Mouse (Mus musculus): ENCODE results near the gene Alcam. TPM values are rescaled to one million over a fixed set of nuclear protein-coding genes. Genes with fewer than 3 reads are reported as not detected.

Alcam gene
- total and polyA plus RNA-seq, 3 experiments: not detected

DNA sequence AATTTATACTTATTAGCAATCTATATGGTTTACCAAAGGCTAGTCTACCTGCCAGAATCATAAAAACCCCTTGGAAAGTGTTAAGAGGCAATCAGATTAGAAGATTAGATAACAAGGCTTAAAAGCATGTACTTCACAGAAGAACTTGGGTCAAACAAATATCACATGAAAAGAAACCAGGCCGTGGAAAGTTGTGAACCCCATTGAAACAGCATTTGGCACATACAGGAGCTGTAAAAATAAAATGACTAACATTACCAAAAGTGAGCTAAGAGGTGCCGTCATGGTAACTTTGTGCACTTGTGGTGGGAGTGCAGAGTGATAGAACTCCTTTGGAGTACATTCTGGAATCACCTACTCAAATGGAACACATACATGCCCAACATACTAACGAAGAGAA, 18.8 kb upstream of the Alcam start:
- Histone ChIP-seq H3K9me3 (replicated peaks; ENCODE audit: insufficient read depth, low read length) (no peaks in the 10 kb centered on the region), H3K4me3 (ENCODE audit: control insufficient read depth in 1 of 2, insufficient read depth in 1 of 2, low read depth in 2 of 2, low read length in 2 of 2) (no peak overlapping the region), H3K9ac (ENCODE audit: control insufficient read depth, low read depth, low read length, poor library complexity, severe bottlenecking) (no peak overlapping the region), H3K79me2 (ENCODE audit: control insufficient read depth, insufficient read depth, low read length, poor library complexity) (no peaks in the 10 kb centered on the region), H3K27me3 (ENCODE audit: control insufficient read depth in 1 of 2, insufficient read depth in 2 of 2, low read length in 2 of 2) (no peaks in the 10 kb centered on the region), H3K36me3 (ENCODE audit: control insufficient read depth in 1 of 2, insufficient read depth in 2 of 2, low read length in 2 of 2) (peaks cover 0 to 2% of the 10 kb centered on the region in 2 experiments; a peak in 1 of 4 replicates), H3K27ac (ENCODE audit: control insufficient read depth, low read depth, low read length) (no peak overlapping the region), H3K4me1 (ENCODE audit: control insufficient read depth in 1 of 2, insufficient read depth in 2 of 2, low read length in 2 of 2) (peaks cover 0 to 4% of the 10 kb centered on the region in 2 experiments; a peak in 1 of 4 replicates)
- no peak for TF ChIP-seq MAFK (IDR thresholded peaks at IDR 0.05; ENCODE audit: borderline replicate concordance, low read depth, low read length)
- TF ChIP-seq TBP (IDR thresholded peaks at IDR 0.05; ENCODE audit: low read depth, low read length): no peak
- no peak for TF ChIP-seq SIN3A (IDR thresholded peaks at IDR 0.05; ENCODE audit: low read length)
- TF ChIP-seq POLR2AphosphoS2 (IDR thresholded peaks at IDR 0.05; ENCODE audit: low read length): no peak
- TF ChIP-seq POLR2AphosphoS5 (IDR thresholded peaks at IDR 0.05; ENCODE audit: borderline replicate concordance, low read depth, low read length): no peak
- no peak for TF ChIP-seq NRF1 (IDR thresholded peaks at IDR 0.05; ENCODE audit: insufficient read depth, low read depth, low read length, poor library complexity, severe bottlenecking)
- no peak for TF ChIP-seq GATA1 (IDR thresholded peaks at IDR 0.05; ENCODE audit: low read depth, low read length)
- no peak for DNase-seq (ENCODE audit: low read depth, low spot score)

DNA sequence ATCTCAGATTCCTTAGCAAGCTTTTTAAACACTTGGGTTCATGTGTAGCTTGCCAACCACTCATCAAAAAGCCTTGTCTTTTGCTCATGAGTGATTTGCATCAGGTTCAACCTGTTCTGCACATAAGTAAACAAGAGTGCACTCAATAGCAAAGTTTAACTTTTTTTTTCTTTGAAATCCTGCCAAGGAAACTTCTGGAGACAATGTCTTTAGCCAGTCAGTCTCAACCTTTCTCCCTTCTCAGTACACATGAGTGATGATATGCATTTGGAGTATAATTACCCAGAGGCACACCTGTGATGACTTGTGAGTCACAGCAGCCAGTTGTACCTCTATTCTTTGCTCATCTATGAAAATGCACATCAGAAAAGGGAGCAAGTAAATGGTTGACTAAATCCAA, 18.2 kb upstream of the Alcam start:
- Histone ChIP-seq H3K27me3 (ENCODE audit: control insufficient read depth in 1 of 2, insufficient read depth in 2 of 2, low read length in 2 of 2) (no peaks in the 10 kb centered on the region), H3K4me1 (ENCODE audit: control insufficient read depth in 1 of 2, insufficient read depth in 2 of 2, low read length in 2 of 2) (peaks cover 0 to 4% of the 10 kb centered on the region in 2 experiments; a peak in 1 of 4 replicates), H3K27ac (ENCODE audit: control insufficient read depth, low read depth, low read length) (no peak overlapping the region), H3K9me3 (replicated peaks; ENCODE audit: insufficient read depth, low read length) (no peaks in the 10 kb centered on the region), H3K79me2 (ENCODE audit: control insufficient read depth, insufficient read depth, low read length, poor library complexity) (no peaks in the 10 kb centered on the region), H3K36me3 (ENCODE audit: control insufficient read depth in 1 of 2, insufficient read depth in 2 of 2, low read length in 2 of 2) (peaks cover 0 to 2% of the 10 kb centered on the region in 2 experiments; a peak in 1 of 4 replicates), H3K4me3 (ENCODE audit: control insufficient read depth in 1 of 2, insufficient read depth in 1 of 2, low read depth in 2 of 2, low read length in 2 of 2) (no peak overlapping the region), H3K9ac (ENCODE audit: control insufficient read depth, low read depth, low read length, poor library complexity, severe bottlenecking) (no peak overlapping the region)
- TF ChIP-seq SIN3A (IDR thresholded peaks at IDR 0.05; ENCODE audit: low read length): no peak
- no peak for TF ChIP-seq CTCF (IDR thresholded peaks at IDR 0.05 in 2 of 3, conservative IDR thresholded peaks at IDR 0.05 in 1 of 3; ENCODE audit: control insufficient read depth in 1 of 3, insufficient read depth in 1 of 3, low read depth in 2 of 3, low read length in 3 of 3, poor library complexity in 1 of 3, severe bottlenecking in 1 of 3)
- TF ChIP-seq MAZ (IDR thresholded peaks at IDR 0.05; ENCODE audit: low read depth, low read length): no peak
- no peak for TF ChIP-seq E2F4 (IDR thresholded peaks at IDR 0.05; ENCODE audit: borderline replicate concordance, low read depth, low read length)
- TF ChIP-seq USF2 (IDR thresholded peaks at IDR 0.05; ENCODE audit: borderline replicate concordance in 1 of 2, insufficient read depth in 1 of 2, low read depth in 1 of 2, low read length in 2 of 2): no peak
- TF ChIP-seq USF1 (IDR thresholded peaks at IDR 0.05; ENCODE audit: low read depth, low read length): no peak
- no peak for TF ChIP-seq KAT2A (conservative IDR thresholded peaks at IDR 0.05; ENCODE audit: low read depth, low read length)
- no peak for TF ChIP-seq ZC3H11A (IDR thresholded peaks at IDR 0.05; ENCODE audit: low read depth, low read length)
- no peak for TF ChIP-seq POLR2AphosphoS2 (IDR thresholded peaks at IDR 0.05; ENCODE audit: low read length)
- TF ChIP-seq CHD2 (IDR thresholded peaks at IDR 0.05; ENCODE audit: low read length): no peak
- TF ChIP-seq EP300 (IDR thresholded peaks at IDR 0.05; ENCODE audit: low read depth in 1 of 2, low read length in 2 of 2): no peak
- no peak for TF ChIP-seq CHD1 (IDR thresholded peaks at IDR 0.05; ENCODE audit: low read depth, low read length)
- no peak for TF ChIP-seq MYC (IDR thresholded peaks at IDR 0.05; ENCODE audit: low read depth, low read length)
- no peak for TF ChIP-seq MYB (IDR thresholded peaks at IDR 0.05; ENCODE audit: low read depth, low read length)
- TF ChIP-seq GATA1 (IDR thresholded peaks at IDR 0.05; ENCODE audit: low read depth, low read length): no peak
- TF ChIP-seq TAL1 (IDR thresholded peaks at IDR 0.05; ENCODE audit: low read length): no peak
- no peak for DNase-seq (ENCODE audit: low read depth, low spot score)
